Mouse (Mus musculus) kidney, adult 10 weeks (tissue): ENCODE measurements around the gene Pbp2. TPM values are rescaled to one million over a fixed set of nuclear protein-coding genes. Genes with fewer than 3 reads are reported as not detected.

ENCODE experiments used
- polyA plus RNA-seq: library from polyadenylated mRNA; stranded (reverse); fragments of 350-450 nt; fragmentation: Illumina TruSeq; extraction: RNeasy Lipid Tissue Mini Kit (QIAGEN cat#74804); gene quantifications from one replicate; pipeline ENCODE4 v1.2.3, GENCODE M21; 2014; ENCODE audit warnings: low read depth, low replicate concordance

The Pbp2 gene
- polyA plus RNA-seq: not detected

DNA sequence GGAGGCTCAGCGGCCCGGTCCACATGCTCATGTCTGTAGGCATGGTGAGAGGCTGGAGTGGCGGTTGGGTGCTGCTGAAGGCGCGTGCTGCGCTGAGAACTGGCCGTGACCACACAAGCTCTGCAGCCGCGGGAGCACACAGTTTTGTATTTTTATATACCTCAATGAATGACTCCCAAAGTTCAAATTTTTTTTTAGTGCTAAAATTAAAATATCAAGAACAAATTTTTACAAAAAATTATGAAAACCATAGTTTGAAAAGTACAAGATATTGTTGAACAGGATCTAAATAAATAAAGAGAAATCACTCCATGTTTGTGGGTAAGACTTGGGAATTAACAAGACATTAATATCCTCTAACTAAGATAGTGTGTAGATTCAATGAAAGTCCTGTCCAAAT, at the start of gene Pbp2:
Gene Pbp2 (minus strand): TSS at position 101 of the 400 bp plus-strand sequence.

Other genes starting within 250 kb of the Pbp2 start
- 1.4 TPM for gene Gprc5a, start 244.8 kb downstream of the Pbp2 start, polyA plus RNA-seq
- not detected for gene Gprc5d, start 192.1 kb downstream of the Pbp2 start, polyA plus RNA-seq
- gene Fam234b, start 112.4 kb downstream of the Pbp2 start, polyA plus RNA-seq: 9.7 TPM
- gene Hebp1, start 112.4 kb downstream of the Pbp2 start, polyA plus RNA-seq: 21.5 TPM
- not detected for gene Gsg1, start 56.1 kb downstream of the Pbp2 start, polyA plus RNA-seq
- 98.4 TPM for gene Emp1, start 52.1 kb upstream of the Pbp2 start, polyA plus RNA-seq